Mouse (Mus musculus): ENCODE data around the gene Exoc3.

DNA sequence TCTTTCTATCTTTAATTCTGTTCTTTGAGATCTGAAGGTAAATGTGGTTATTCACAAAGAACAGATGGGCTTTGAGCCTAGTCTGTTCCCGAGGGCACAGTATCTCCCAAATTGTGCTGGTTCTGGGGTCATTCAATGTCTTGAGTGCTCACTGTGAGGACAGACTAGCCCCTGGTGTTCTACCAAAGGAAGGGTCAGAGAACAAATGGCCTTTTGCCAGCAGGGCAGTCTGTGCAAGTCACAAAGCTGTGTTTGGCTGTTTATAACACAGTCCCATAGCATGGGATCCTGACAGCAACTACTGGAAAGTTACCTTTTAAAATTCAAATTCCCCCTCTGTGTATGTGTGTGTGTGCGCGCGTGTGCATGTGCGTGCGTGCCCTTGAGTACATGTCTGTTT is 78.6 kb downstream of the Exoc3 start:
- TF ChIP-seq CTCF (IDR thresholded peaks at IDR 0.05; ENCODE audit: control insufficient read depth, insufficient read depth, low read length) (no peak), POLR2A (IDR thresholded peaks at IDR 0.05; ENCODE audit: borderline replicate concordance, control insufficient read depth, low read depth, low read length) (no peak)
